Mouse (Mus musculus) adrenal gland, postnatal 14 days (tissue): ENCODE data around the gene Mc3r. TPM values are rescaled to one million over a fixed set of nuclear protein-coding genes. Genes with fewer than 3 reads are reported as not detected.

Source experiments
- DNase-seq: peaks from one replicate; pipeline ENCODE4 v3.0.0; 2021; ENCODE audit warnings: mixed read lengths
- long read RNA-seq, 2 experiments: library from polyadenylated mRNA; stranded (forward); transcript quantifications; one replicate each; pipeline ENCODE4 v2.0.0; 2021
- total RNA-seq: library from RNA; stranded (reverse); gene quantifications from 2 replicates; pipeline ENCODE4 v1.2.3, GENCODE M21; 2021

The Mc3r gene
- not detected in 2 replicates for total RNA-seq
- long read RNA-seq, experiment 1 = 0 reads
- long read RNA-seq, experiment 2 = 0 reads

- peak; percentile 78 for DNase-seq
Measured at GRCm38 (mm10) chr2:172248106-172248764, at the start of gene Mc3r. Mc3r (plus strand) TSS chr2:172248492.

- DNase-seq = no peak
Measured at GRCm38 (mm10) chr2:172201998-172202780, 46.1 kb upstream of the Mc3r start.

- DNase-seq = peak; percentile 86
Measured at GRCm38 (mm10) chr2:172207003-172207402, 41.3 kb upstream of the Mc3r start.

- no peak for DNase-seq
Measured at GRCm38 (mm10) chr2:172213480-172213879, 34.8 kb upstream of the Mc3r start.

- DNase-seq = no peak
Measured at GRCm38 (mm10) chr2:172214336-172214735, 34.0 kb upstream of the Mc3r start.

GRCm38 (mm10) chr2:172215508-172216162, 32.7 kb upstream of the Mc3r start:
- peak; percentile 59 for DNase-seq

- peak; percentile 12 for DNase-seq
Measured at GRCm38 (mm10) chr2:172216163-172216915, 32.0 kb upstream of the Mc3r start.

GRCm38 (mm10) chr2:172217886-172218285, 30.4 kb upstream of the Mc3r start:
- DNase-seq = no peak

- DNase-seq = no peak
Measured at GRCm38 (mm10) chr2:172219186-172219585, 29.1 kb upstream of the Mc3r start.

GRCm38 (mm10) chr2:172221656-172222393, 26.5 kb upstream of the Mc3r start:
- DNase-seq = peak; percentile 78

GRCm38 (mm10) chr2:172222394-172222785, 25.9 kb upstream of the Mc3r start:
- DNase-seq = peak; percentile 36

- DNase-seq = no peak
Measured at GRCm38 (mm10) chr2:172222891-172223290, 25.4 kb upstream of the Mc3r start.

GRCm38 (mm10) chr2:172223451-172224200, 24.7 kb upstream of the Mc3r start:
- DNase-seq = no peak

- peak; percentile 47 for DNase-seq
Measured at GRCm38 (mm10) chr2:172226945-172227344, 21.3 kb upstream of the Mc3r start.

GRCm38 (mm10) chr2:172227808-172228207, 20.5 kb upstream of the Mc3r start:
- no peak for DNase-seq

GRCm38 (mm10) chr2:172229190-172229589, 19.1 kb upstream of the Mc3r start:
- no peak for DNase-seq

GRCm38 (mm10) chr2:172230126-172230525, 18.2 kb upstream of the Mc3r start:
- DNase-seq = no peak

- no peak for DNase-seq
Measured at GRCm38 (mm10) chr2:172238220-172238619, 10.1 kb upstream of the Mc3r start.

- DNase-seq = peak; percentile 78
Measured at GRCm38 (mm10) chr2:172241031-172241430, 7.3 kb upstream of the Mc3r start.

- no peak for DNase-seq
Measured at GRCm38 (mm10) chr2:172245497-172245896, 2.8 kb upstream of the Mc3r start.

- DNase-seq = peak; percentile 34
Measured at GRCm38 (mm10) chr2:172249336-172249735, 1.0 kb downstream of the Mc3r start.
